Mouse (Mus musculus) left cerebral cortex, adult 11 months (tissue): Measurements from ENCODE around the gene Bpifb4.
A peak's percentile ranks its signal among the peaks of the same experiment; 100 is the strongest.

ENCODE experiments used
- DNase-seq: peaks from one replicate; pipeline ENCODE4 v3.0.0; 2022; ENCODE audit warnings: low spot score

Bpifb4 gene

GRCm38 (mm10) chr2:153937843-153938242, at the start of gene Bpifb4:
Gene Bpifb4 (plus strand): TSS chr2:153938212.
- DNase-seq = no peak

GRCm38 (mm10) chr2:153899111-153899510, 38.9 kb upstream of the Bpifb4 start:
- no peak for DNase-seq

- DNase-seq = no peak
Observed at GRCm38 (mm10) chr2:153900088-153900487, 37.9 kb upstream of the Bpifb4 start, which contains the start of gene Bpifb6. Gene Bpifb6 (plus strand): TSS chr2:153900388.

DNA sequence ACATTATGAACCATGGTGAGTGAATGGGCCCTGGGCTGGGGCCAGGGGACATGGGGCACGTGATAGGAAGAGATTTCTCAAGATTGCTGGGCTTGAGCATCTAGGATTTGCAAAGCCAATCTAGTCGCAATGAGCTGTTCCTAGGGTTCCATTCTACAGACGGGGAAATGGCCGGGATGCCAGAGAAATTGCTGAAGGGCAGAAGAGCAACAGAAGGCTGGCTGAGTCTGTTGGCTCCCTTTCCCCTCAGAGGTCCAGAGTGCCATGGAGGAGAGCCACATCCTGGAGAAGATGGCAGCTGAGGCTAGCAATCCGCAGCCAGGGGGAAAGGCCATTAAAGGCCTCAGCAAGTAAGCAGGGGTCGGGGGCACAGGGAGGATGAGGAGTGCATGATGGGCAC, 35.3 kb upstream of the Bpifb4 start:
- no peak for DNase-seq

DNA sequence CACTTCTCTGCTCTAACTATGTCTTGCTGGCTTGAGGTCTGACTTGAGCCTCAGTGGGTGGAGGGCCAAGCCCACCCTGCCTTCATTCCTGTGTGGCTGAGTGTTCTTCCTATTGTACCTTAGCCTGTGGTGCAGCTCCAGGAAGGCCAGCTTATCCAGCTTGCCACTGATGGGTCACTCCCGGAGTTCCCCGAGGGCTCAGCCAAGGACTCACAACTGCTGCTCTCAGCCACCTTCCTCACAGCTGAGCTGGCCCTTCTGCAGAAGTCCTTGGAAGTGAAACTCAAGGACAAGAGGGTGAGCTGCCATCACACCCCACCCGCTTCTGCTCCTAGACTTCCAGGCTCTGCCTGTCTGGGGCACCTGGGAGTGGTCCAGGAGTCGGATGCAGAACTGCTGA, 31.4 kb upstream of the Bpifb4 start:
- DNase-seq = no peak

DNA sequence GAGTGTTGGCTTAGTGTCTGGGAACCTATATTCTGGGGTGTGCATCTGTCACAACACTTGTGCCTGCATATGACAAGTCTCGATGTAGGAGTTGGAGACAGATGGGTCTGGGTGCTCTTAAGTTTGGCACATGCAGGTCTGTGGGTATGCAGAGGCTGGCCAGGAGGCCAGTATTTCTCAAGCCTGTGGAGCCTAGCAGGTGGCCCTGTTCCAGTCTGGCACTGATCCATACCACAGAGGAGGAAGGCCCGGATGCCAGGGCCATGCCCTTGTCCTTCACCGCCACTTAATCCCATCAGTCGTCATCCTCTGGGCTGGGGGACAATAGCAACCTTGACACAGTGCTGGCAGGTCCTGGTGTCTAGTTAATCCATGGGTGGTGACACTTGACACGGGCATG, 23.9 kb upstream of the Bpifb4 start:
- DNase-seq = no peak

DNA sequence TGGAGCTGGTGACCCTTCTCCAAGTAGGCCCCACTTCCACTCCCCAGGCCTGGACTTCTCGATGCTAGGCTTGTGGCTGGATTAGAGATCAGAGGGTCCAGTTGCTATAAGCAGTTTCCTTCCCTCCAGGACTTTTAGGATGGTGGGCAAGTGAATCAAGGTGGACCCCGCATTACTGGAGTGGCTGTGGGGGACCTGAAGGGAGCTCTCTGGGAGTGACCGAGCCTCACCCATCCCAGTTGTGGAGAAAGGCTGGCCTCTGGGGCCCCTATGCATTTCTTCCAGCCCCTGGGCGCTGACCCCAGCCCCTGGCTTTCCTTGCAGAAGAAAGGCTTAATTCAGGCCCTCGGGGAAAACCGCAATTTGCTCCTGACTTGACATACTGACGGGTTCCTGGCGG, 20.1 kb upstream of the Bpifb4 start, which contains the start of gene Bpifb3:
Bpifb3 (plus strand) TSS at position 301 of the 400 bp plus-strand sequence.
- no peak for DNase-seq

- DNase-seq = no peak
Observed at GRCm38 (mm10) chr2:153921246-153921645, 16.8 kb upstream of the Bpifb4 start.

DNA sequence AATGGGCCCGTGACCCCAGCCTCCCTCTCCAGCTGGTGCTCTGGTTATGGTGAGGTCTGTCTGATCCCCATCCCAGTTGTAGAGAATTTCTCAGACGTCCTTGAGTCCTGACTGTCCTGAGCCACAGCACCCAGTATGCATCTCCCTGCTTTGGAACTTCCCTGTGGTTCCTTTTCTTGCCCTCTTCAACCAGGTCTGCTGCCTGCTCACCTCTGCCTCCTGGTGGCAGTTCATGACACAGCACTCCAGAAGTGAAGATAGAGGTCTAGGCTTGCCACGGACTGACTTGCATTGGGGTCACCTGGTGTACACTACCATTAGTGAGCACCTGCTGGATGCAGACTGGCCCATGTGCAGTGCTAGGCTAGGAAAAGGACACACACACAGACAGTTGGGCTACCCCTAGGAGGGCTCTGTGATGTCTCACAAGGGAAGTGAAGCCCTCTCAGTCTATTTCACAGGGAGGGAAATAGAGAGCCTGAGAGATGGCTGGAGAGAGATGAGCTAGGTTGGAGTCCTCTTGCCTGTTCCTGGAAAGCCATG, 8.1 kb upstream of the Bpifb4 start:
- no peak for DNase-seq

DNA sequence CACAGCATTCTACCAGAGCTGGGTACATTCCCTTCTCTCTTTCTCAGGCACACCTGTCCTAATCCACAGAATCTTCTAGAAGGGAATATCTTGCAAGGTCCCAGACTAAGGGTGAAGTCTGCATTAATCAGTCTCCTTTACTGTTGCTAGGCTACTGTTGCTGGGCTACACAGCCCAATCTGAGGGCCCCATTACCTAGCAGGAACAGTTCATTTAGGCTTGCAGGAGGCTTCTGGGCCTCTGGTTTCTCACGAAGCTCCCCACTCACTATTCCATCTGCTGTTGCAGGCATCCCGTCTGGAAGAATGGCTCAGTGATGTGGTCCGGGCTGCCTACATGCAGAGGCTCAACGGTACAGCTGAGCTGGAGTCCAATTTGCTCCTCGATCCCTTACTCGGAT, 6.9 kb upstream of the Bpifb4 start:
- no peak for DNase-seq

GRCm38 (mm10) chr2:153933311-153933710, 4.7 kb upstream of the Bpifb4 start:
- no peak for DNase-seq

- DNase-seq = no peak
Observed at GRCm38 (mm10) chr2:153935348-153935747, 2.7 kb upstream of the Bpifb4 start.

- no peak for DNase-seq
Observed at GRCm38 (mm10) chr2:153943537-153943936, 5.5 kb downstream of the Bpifb4 start.

GRCm38 (mm10) chr2:153944567-153944966, 6.6 kb downstream of the Bpifb4 start:
- no peak for DNase-seq

- DNase-seq = peak; percentile 33
Observed at GRCm38 (mm10) chr2:153952897-153953296, 14.9 kb downstream of the Bpifb4 start.

DNA sequence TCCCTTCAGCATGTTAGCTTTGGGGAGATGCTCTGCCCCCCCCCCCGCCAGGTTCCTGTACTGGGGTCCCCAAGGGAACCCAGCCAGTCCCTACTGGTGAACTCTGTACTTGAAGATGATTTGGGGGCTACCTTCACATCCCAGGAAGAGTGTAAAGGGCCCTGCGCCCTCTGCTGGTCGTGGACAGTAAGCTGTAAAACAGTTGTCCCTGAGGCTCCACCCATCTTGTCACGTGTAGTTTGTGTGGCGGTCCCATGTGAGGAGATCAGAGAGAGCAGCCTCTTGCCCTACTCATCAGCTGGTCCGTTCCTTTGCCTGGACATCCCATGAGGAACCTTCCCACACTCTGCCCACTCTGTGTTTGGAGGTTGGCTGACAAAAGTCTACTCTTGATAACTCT, 15.8 kb downstream of the Bpifb4 start:
- no peak for DNase-seq

DNA sequence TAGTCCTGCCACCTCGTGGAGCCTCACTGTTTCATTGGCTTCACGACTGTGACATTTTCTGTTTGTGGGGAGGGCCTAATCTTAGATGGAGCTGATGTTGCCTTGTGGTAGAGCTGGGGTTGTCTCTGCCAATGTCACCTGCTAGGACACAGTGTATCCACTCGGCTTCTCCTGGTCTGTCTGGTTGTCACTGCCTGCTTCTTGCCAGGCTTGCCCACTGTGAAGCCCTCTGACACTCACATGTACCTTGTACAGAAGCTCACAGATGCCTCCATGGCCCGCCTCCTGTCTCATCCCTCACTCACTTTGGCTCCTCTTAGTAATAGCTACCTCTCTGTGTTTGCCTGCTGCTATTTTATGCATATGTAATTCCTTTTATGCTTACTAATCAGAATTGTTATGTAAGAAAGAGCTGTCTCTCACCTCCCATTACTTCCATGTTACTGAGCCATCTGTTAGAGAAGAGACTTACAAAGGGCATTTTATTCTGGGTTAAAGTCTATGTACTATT, 24.9 kb downstream of the Bpifb4 start:
- DNase-seq = peak; percentile 12

GRCm38 (mm10) chr2:153963334-153963733, 25.3 kb downstream of the Bpifb4 start:
- DNase-seq = no peak

DNA sequence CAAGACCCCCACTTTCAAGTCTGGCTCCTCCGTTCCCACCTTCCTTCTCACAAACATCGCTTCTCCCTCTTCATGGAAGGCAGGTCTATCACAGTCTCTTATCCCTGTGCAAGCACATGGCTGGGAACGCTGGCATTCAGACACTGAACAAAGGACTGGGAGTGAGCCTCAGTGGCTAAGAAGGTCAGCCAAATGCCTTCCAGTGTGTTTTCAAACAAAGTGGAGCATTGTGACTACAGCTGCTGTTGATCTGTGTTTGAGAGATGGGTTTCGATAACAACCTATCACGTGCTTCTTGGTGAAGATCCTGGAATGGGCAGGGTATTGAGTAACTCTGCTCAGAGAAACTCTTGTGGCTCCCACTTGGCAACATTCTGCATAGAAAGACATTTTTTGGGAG, 32.2 kb downstream of the Bpifb4 start:
- DNase-seq = peak; percentile 25

GRCm38 (mm10) chr2:153974582-153974981, 36.6 kb downstream of the Bpifb4 start, which contains the start of gene Bpifa6:
Gene Bpifa6 (plus strand): TSS chr2:153974945.
- no peak for DNase-seq

GRCm38 (mm10) chr2:153995770-153996169, 57.8 kb downstream of the Bpifb4 start:
- peak; percentile 49 for DNase-seq

- no peak for DNase-seq
Observed at GRCm38 (mm10) chr2:154000501-154000900, 62.5 kb downstream of the Bpifb4 start.

DNA sequence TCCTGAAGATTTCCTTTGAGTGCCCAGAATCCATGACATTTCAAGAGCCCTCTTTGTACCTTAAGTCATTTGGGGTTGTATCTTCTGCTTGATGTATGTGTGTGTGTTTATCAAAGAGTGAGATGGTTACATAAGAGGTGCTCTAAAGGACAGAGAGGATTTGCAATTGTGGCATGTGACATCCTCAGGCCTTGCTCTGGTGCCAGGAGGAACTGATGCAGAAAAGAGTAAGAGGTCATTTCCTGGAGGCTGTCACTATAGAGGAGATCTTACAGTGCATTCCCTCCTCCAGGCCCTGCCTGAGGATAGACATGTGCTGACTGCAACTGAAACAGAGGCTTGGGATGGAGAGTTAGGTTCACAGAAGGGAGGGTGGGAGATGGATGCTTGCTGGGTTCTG, 63.0 kb downstream of the Bpifb4 start:
- DNase-seq = no peak

GRCm38 (mm10) chr2:154004456-154004855, 66.4 kb downstream of the Bpifb4 start:
- no peak for DNase-seq
